Mouse (Mus musculus): ENCODE data around the gene Fnbp1. TPM values are rescaled to one million over a fixed set of nuclear protein-coding genes. Genes with fewer than 3 reads are reported as not detected.

The Fnbp1 gene
- total RNA-seq, 2 experiments from 2014 or later = 7.9 to 13.2 TPM

DNA sequence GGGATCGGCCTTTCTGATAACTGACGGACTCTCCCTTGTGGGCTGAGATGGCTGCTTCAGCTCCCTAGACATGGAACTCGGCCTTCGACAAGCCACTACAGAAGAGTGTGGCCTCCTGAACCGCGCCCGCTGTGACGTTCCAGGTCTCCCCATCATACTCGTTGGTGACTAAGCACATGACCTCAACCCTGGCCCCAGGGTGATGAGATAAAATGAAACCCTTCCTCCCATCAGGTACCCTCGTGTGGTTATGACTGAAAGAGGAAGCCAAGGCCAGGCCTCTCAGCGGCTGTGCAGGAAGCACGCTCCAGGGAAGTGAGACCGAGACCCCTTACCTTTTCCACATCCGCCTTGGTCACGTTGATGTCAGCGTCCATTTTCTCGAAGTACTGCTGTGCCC is 59.2 kb downstream of the Fnbp1 start:
- H3K4me3 ChIP-seq = no peak overlapping the region
- intact Hi-C loops (cut with DNase I) = no loop called here
- TF ChIP-seq CTCF (IDR thresholded peaks at IDR 0.05) = no peak

DNA sequence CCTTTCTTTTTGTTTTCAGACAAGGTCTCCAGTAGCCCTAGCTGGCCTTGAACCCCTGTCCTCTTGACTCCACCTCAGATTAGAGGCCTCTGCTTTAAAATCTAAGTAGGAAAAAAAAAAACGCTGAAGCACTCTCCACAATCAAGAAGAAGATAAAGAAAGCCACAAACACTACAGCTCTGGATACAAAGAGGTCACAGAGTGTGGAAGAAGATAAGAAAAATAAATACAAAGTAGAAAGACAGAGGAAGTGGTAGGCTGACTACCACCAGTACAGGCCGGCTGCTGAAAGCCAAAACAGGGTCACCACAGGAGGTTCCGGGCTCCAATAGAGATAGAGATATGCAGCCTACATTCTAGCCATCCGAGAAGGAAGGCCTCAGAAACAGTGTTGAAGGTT is 60.5 kb downstream of the Fnbp1 start:
- no peak overlapping the region for H3K27ac ChIP-seq
- TF ChIP-seq CTCF (IDR thresholded peaks at IDR 0.05) = no peak
- no peak overlapping the region for H3K4me3 ChIP-seq
- DNase-seq = no peak
- intact Hi-C loops (cut with DNase I) = no loop called here

More for the DNA sequence above, 59.2 kb downstream of the Fnbp1 start:
- no peak for DNase-seq
- H3K27ac ChIP-seq = no peak overlapping the region

DNA sequence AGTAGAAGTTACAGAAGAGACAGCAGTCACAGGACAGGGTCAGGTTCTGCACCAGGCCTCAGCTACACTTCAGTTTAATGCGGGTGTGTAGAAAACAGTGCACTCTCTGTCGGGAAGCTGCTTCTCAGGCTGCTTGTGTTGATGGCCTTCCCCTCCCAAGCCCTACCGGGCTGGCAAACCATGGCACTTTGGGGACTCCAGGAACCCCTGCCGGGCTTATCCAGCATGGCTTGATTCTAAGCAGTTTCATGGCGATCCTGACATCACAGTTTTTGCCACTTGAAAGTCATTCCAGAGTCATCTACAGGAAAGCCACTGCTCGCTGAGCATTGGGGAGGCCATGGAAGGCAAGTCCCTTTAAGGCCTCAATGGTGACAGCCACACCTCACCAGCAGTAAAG is 62.7 kb downstream of the Fnbp1 start:
- no peak for DNase-seq
- intact Hi-C loops (cut with DNase I) = no loop called here
- no peak overlapping the region for H3K27ac ChIP-seq
- no peak for TF ChIP-seq CTCF (IDR thresholded peaks at IDR 0.05)
- no peak overlapping the region for H3K4me3 ChIP-seq

GRCm38 (mm10) chr2:31077574-31077973 is 64.2 kb downstream of the Fnbp1 start:
- DNase-seq = no peak
- intact Hi-C loops (cut with DNase I) = no loop called here
- no peak overlapping the region for H3K4me3 ChIP-seq
- no peak for TF ChIP-seq CTCF (IDR thresholded peaks at IDR 0.05)
- no peak overlapping the region for H3K27ac ChIP-seq

GRCm38 (mm10) chr2:31076351-31077140 is 65.3 kb downstream of the Fnbp1 start:
- no peak overlapping the region for H3K4me3 ChIP-seq
- TF ChIP-seq CTCF (IDR thresholded peaks at IDR 0.05) = no peak
- H3K27ac ChIP-seq = peak overlapping the region; percentile 53
- intact Hi-C loops (cut with DNase I) = no loop called here
- no peak for DNase-seq

GRCm38 (mm10) chr2:31075836-31076235 is 66.0 kb downstream of the Fnbp1 start:
- DNase-seq = no peak
- TF ChIP-seq CTCF (IDR thresholded peaks at IDR 0.05) = no peak
- peak overlapping the region; percentile 43 for H3K27ac ChIP-seq
- H3K4me3 ChIP-seq = no peak overlapping the region
- intact Hi-C loops (cut with DNase I) = no loop called here

DNA sequence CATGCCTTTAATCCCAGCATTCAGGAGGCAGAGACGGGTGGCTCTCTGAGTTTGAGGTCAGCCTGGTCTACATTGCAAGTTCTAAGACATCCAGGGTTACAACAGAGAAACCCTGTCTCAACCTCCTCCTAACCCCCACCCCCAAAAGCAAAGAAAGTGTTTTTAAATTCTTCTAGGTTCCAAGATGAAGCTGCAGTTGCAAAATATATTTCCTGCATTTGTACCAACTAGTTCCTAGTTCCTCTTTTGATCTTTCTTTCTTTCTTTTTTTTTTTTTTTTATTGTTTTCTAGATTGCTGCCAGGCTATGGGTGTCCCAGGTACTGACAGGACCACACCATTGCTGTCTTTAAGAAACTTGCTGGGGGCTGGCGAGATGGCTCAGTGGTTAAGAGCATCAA is 66.6 kb downstream of the Fnbp1 start:
- no peak for DNase-seq
- no peak for TF ChIP-seq CTCF (IDR thresholded peaks at IDR 0.05)
- intact Hi-C loops (cut with DNase I) = no loop called here
- Histone ChIP-seq H3K27ac (peak overlapping the region; percentile 10; the same call in 1 of the 2 replicates), H3K4me3 (no peak overlapping the region)

GRCm38 (mm10) chr2:31069506-31069905 is 72.3 kb downstream of the Fnbp1 start:
- no peak for TF ChIP-seq CTCF (IDR thresholded peaks at IDR 0.05)
- Histone ChIP-seq H3K4me3 (no peak overlapping the region), H3K27ac (peak overlapping the region; percentile 71; the same call in 1 of the 2 replicates)
- no peak for DNase-seq
- intact Hi-C loops (cut with DNase I) = no loop called here

- intact Hi-C loops (cut with DNase I) = no loop called here
- no peak for DNase-seq
- H3K27ac ChIP-seq = peak overlapping the region; percentile 71
- no peak overlapping the region for H3K4me3 ChIP-seq
- no peak for TF ChIP-seq CTCF (IDR thresholded peaks at IDR 0.05)
Observed at GRCm38 (mm10) chr2:31069114-31069445, 72.7 kb downstream of the Fnbp1 start.

DNA sequence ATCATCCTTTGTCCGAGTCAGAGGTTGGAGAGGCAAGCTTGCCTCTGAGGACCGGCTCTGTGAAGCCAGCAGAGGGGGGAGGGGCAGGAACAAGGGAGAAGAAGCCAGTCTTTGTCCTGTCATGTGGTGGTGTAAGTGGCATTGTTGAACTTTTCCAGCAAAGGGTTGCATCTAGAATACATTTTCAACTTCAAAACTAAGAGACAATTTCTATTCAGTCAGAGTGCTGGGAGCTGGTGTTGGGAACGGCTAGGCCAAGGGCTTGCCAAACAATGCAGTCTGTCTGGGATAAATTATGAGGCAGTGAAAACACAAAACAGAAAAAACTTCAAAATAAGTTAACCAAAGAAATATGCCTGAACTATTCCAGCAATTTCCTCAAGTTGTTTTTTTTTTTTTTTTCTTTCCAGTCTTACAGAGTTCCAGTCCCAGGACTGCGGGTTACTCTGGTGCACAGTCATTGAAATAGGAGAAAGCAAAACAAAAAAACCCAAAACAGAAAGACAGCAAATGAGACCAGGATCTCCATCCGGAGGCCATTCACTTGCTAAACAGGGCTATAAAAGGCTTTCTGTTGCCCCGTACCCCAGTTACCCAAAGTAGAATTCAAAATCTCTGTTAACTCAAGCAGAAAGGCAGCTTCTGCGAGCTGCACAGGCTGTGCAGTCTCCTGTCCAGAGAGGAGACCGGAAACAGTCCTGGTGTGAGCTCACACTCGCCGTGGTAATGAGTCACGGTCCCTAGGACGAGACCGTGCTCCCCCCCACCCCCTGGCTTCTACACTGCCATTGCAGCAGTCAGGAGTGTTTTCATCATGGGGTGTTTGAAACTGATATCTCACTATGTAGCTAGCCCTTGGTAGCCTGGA is 73.3 kb downstream of the Fnbp1 start:
- DNase-seq = peak; percentile 53
- H3K4me3 ChIP-seq = peak overlapping the region; percentile 0; the same call in 1 of the 2 replicates
- H3K27ac ChIP-seq = peak overlapping the region; percentile 71
- intact Hi-C loops (cut with DNase I) = no loop called here
- TF ChIP-seq CTCF (IDR thresholded peaks at IDR 0.05) = no peak

DNA sequence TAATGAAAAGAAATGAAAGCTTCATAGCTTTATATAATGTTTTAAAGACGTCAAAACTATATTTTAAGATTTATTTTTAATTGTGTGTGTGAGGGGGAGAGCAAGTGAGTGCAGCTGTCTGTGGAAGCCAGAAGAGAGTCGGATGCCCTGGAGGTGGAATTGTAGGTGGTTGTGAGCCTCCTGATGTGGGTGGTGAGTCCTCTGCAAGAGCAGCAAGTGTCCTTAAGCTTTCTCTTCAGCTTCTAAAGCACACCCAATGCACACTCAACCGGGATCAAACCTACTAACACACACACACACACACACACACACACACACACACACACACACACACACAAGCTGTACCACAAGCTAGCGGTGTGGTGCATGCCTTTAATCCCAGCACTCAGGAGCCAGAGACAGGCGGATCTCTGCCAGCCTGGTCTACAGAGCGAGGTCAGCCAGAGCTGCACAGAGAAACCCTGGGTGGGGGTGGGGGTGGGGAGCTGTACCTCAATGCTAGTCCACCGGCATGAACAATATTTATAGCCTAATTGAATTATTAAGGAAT is 74.0 kb downstream of the Fnbp1 start:
- no peak for TF ChIP-seq CTCF (IDR thresholded peaks at IDR 0.05)
- H3K4me3 ChIP-seq = no peak overlapping the region
- H3K27ac ChIP-seq = peak overlapping the region; percentile 71; the same call in 1 of the 2 replicates
- no peak for DNase-seq
- intact Hi-C loops (cut with DNase I) = no loop called here

DNA sequence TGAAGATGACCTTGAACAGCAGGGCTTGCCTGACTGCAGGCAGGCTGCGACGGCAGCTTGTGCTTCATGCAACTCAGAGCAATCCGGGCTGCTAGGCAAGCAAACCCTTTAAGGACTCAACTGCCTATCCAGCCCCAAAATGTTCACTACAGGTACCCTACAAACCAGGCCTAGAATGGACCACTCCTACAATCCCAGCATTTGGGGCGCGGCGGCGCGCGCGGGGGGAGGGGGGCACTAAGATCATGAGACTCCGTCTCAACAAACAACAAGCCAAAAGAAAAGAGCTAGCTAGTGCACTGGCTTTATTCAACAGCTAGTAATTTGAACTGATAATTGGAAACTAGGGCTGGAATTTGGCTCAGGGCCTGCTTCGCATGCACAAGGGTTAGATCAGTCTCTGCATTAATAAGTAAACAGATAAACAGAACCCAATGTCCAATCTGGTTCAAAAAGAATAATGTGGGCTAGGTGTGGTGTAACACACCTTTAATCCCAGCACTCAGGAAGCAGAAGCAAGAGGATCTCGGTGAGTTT is 74.7 kb downstream of the Fnbp1 start:
- H3K4me3 ChIP-seq = no peak overlapping the region
- no peak for TF ChIP-seq CTCF (IDR thresholded peaks at IDR 0.05)
- H3K27ac ChIP-seq = no peak overlapping the region; the same call in 1 of the 2 replicates
- DNase-seq = no peak
- intact Hi-C loops (cut with DNase I) = no loop called here

Measured in gastrocnemius, adult 2 months (tissue).